In genomic region chr13:91385393-91385792, GRCm38 (mm10) we compare ENCODE assay signal across 14 mouse cellular contexts.
"Had no signal": no experiment of that assay in that cellular context is flagged by ENCODE, and none has a peak within 500 bp of the region (broad histone marks: within the 10 kb centered on the region; RNA-seq: fewer than 3 reads in every experiment).

No protein-coding gene starts in this region.

- H3K27me3 ChIP-seq: liver, embryonic 15.5 days; midbrain, embryonic 13.5 days; neural tube, embryonic 12.5 days had no signal

- H3K27ac ChIP-seq: left cerebral cortex, adult 2 months; limb, embryonic 10.5 days; liver, embryonic 15.5 days; midbrain, embryonic 13.5 days; neural tube, embryonic 12.5 days had no signal

- H3K4me2 ChIP-seq: liver, embryonic 11.5 days; liver, embryonic 15.5 days; midbrain, embryonic 13.5 days; neural tube, embryonic 12.5 days had no signal

- ATAC-seq: lung, postnatal 0 days; midbrain, embryonic 13.5 days had no signal

- H3K9ac ChIP-seq: liver, embryonic 15.5 days; midbrain, embryonic 13.5 days; neural tube, embryonic 12.5 days had no signal

- H3K9me3 ChIP-seq: limb, embryonic 10.5 days; liver, embryonic 15.5 days; midbrain, embryonic 13.5 days; neural tube, embryonic 12.5 days had no signal

- DNase-seq: kidney, postnatal 14 days; lung, adult 2 months; lung, postnatal 36 days; right cerebral cortex, postnatal 4 days; spleen, adult 18-20 months; thymus, adult 18-20 months; thymus, postnatal 14 days had no signal

- H3K36me3 ChIP-seq: limb, embryonic 10.5 days; liver, embryonic 15.5 days; midbrain, embryonic 13.5 days; neural tube, embryonic 12.5 days had no signal

- H3K4me1 ChIP-seq: liver, embryonic 15.5 days had no signal

- H3K4me3 ChIP-seq: left cerebral cortex, adult 2 months; limb, embryonic 10.5 days; liver, embryonic 15.5 days; midbrain, embryonic 13.5 days; neural tube, embryonic 12.5 days had no signal
